Mouse (Mus musculus): ENCODE measurements around the gene Arhgef6. TPM values are rescaled to one million over a fixed set of nuclear protein-coding genes. Genes with fewer than 3 reads are reported as not detected.

Arhgef6 gene
- total and polyA plus RNA-seq, 3 experiments: 1.1 to 3.3 TPM; not detected in 1

GRCm38 (mm10) chrX:57303188-57303878 is 35.2 kb downstream of the Arhgef6 start:
- TF ChIP-seq MYB (IDR thresholded peaks at IDR 0.05; ENCODE audit: low read depth, low read length): no peak
- no peak for DNase-seq (ENCODE audit: low read depth, low spot score)
- no peak overlapping the region for H3K27ac ChIP-seq (ENCODE audit: control insufficient read depth, low read depth, low read length)
- no peaks in the 10 kb centered on the region for H3K4me1 ChIP-seq (ENCODE audit: control insufficient read depth in 1 of 2, insufficient read depth in 2 of 2, low read length in 2 of 2)
- no peaks in the 10 kb centered on the region for H3K9me3 ChIP-seq (replicated peaks; ENCODE audit: insufficient read depth, low read length)
- no peak overlapping the region for H3K9ac ChIP-seq (ENCODE audit: control insufficient read depth, low read depth, low read length, poor library complexity, severe bottlenecking)
- H3K36me3 ChIP-seq (ENCODE audit: control insufficient read depth in 1 of 2, insufficient read depth in 2 of 2, low read length in 2 of 2): no peaks in the 10 kb centered on the region; a peak in 1 of 4 replicates
- H3K79me2 ChIP-seq (ENCODE audit: control insufficient read depth, insufficient read depth, low read length, poor library complexity): no peaks in the 10 kb centered on the region
- H3K4me3 ChIP-seq (ENCODE audit: control insufficient read depth in 1 of 2, insufficient read depth in 1 of 2, low read depth in 2 of 2, low read length in 2 of 2): no peak overlapping the region
- no peaks in the 10 kb centered on the region for H3K27me3 ChIP-seq (ENCODE audit: control insufficient read depth in 1 of 2, insufficient read depth in 2 of 2, low read length in 2 of 2)

GRCm38 (mm10) chrX:57298946-57299345 is 39.6 kb downstream of the Arhgef6 start:
- Histone ChIP-seq H3K27me3 (ENCODE audit: control insufficient read depth in 1 of 2, insufficient read depth in 2 of 2, low read length in 2 of 2) (no peaks in the 10 kb centered on the region), H3K9ac (ENCODE audit: control insufficient read depth, low read depth, low read length, poor library complexity, severe bottlenecking) (no peak overlapping the region), H3K9me3 (replicated peaks; ENCODE audit: insufficient read depth, low read length) (no peaks in the 10 kb centered on the region), H3K27ac (ENCODE audit: control insufficient read depth, low read depth, low read length) (no peak overlapping the region), H3K79me2 (ENCODE audit: control insufficient read depth, insufficient read depth, low read length, poor library complexity) (no peaks in the 10 kb centered on the region), H3K4me1 (ENCODE audit: control insufficient read depth in 1 of 2, insufficient read depth in 2 of 2, low read length in 2 of 2) (no peaks in the 10 kb centered on the region), H3K36me3 (ENCODE audit: control insufficient read depth in 1 of 2, insufficient read depth in 2 of 2, low read length in 2 of 2) (no peaks in the 10 kb centered on the region), H3K4me3 (ENCODE audit: control insufficient read depth in 1 of 2, insufficient read depth in 1 of 2, low read depth in 2 of 2, low read length in 2 of 2) (no peak overlapping the region)
- TF ChIP-seq CTCF (IDR thresholded peaks at IDR 0.05 in 2 of 3, conservative IDR thresholded peaks at IDR 0.05 in 1 of 3; ENCODE audit: control insufficient read depth in 1 of 3, insufficient read depth in 1 of 3, low read depth in 2 of 3, low read length in 3 of 3, poor library complexity in 1 of 3, severe bottlenecking in 1 of 3) (no peak), HCFC1 (IDR thresholded peaks at IDR 0.05; ENCODE audit: low read depth, low read length) (no peak), SMC3 (IDR thresholded peaks at IDR 0.05; ENCODE audit: low read depth, low read length) (no peak), E2F4 (IDR thresholded peaks at IDR 0.05; ENCODE audit: borderline replicate concordance, low read depth, low read length) (no peak), ELF1 (IDR thresholded peaks at IDR 0.05; ENCODE audit: low read depth, low read length) (no peak), MXI1 (IDR thresholded peaks at IDR 0.05; ENCODE audit: low read depth, low read length) (no peak), POLR2AphosphoS2 (IDR thresholded peaks at IDR 0.05; ENCODE audit: low read length) (no peak), USF1 (IDR thresholded peaks at IDR 0.05; ENCODE audit: low read depth, low read length) (no peak), TBP (IDR thresholded peaks at IDR 0.05; ENCODE audit: low read depth, low read length) (no peak), MAX (IDR thresholded peaks at IDR 0.05; ENCODE audit: low read length) (no peak), EP300 (IDR thresholded peaks at IDR 0.05; ENCODE audit: low read depth in 1 of 2, low read length in 2 of 2) (no peak), RCOR1 (IDR thresholded peaks at IDR 0.05; ENCODE audit: low read depth, low read length) (no peak), MAFK (IDR thresholded peaks at IDR 0.05; ENCODE audit: borderline replicate concordance, low read depth, low read length) (no peak), POLR2A (IDR thresholded peaks at IDR 0.05; ENCODE audit: control insufficient read depth in 1 of 2, insufficient read depth in 1 of 2, low read depth in 1 of 2, low read length in 2 of 2, poor library complexity in 1 of 2) (no peak), UBTF (IDR thresholded peaks at IDR 0.05; ENCODE audit: borderline replicate concordance, insufficient read depth, low read depth, low read length) (no peak), MYB (IDR thresholded peaks at IDR 0.05; ENCODE audit: low read depth, low read length) (no peak), MYC (IDR thresholded peaks at IDR 0.05; ENCODE audit: low read depth, low read length) (no peak), TAL1 (IDR thresholded peaks at IDR 0.05; ENCODE audit: low read length) (no peak)
- DNase-seq (ENCODE audit: low read depth, low spot score): peak; percentile 7

Measured in MEL (cell line).